Mouse (Mus musculus) kidney, embryonic 16.5 days (tissue): ENCODE data around the gene Tex101. TPM values are rescaled to one million over a fixed set of nuclear protein-coding genes. Genes with fewer than 3 reads are reported as not detected.
"Not testable (repeated sequence)": the region's sequence is repeated elsewhere in the genome, so short reads cannot be mapped to it uniquely, and the experiment has no call there.

Experiments used
- ATAC-seq: fragments of 200-750 bp; cut with Nextera tagmentation; 2 replicates; pipeline ENCODE4 v1.8.0; 2017; ENCODE audit warnings: moderate TSS enrichment; ENCODE audit not compliant: low FRiP score, low TSS enrichment
- H3K27ac ChIP-seq: fragments of 300-500 bp; sonication (generic); 2 replicates; pipeline ENCODE4 v1.5.1; 2014; ENCODE audit warnings: low read length
- H3K27me3 ChIP-seq: fragments of 300-500 bp; sonication (generic); 2 replicates; pipeline ENCODE4 v1.6.1; 2014; ENCODE audit warnings: low read length, control low read depth, mixed read lengths; ENCODE audit not compliant: insufficient read depth
- H3K36me3 ChIP-seq: fragments of 300-500 bp; sonication (generic); 2 replicates; pipeline ENCODE4 v1.6.1; 2014; ENCODE audit warnings: low read length, control low read depth, mixed read lengths; ENCODE audit not compliant: insufficient read depth
- H3K4me1 ChIP-seq: fragments of 300-500 bp; sonication (generic); 2 replicates; pipeline ENCODE4 v1.6.1; 2014; ENCODE audit warnings: low read length, control low read depth, mixed read lengths; ENCODE audit not compliant: insufficient read depth
- H3K4me2 ChIP-seq: fragments of 300-500 bp; sonication (generic); replicated peaks from 2 replicates; pipeline ENCODE4 v1.6.1; 2014; ENCODE audit warnings: low read depth, low read length
- H3K4me3 ChIP-seq: fragments of 300-500 bp; sonication (generic); 2 replicates; pipeline ENCODE4 v1.5.1; 2014; ENCODE audit warnings: mild to moderate bottlenecking, low read length
- H3K9ac ChIP-seq: fragments of 300-500 bp; sonication (generic); replicated peaks from 2 replicates; pipeline ENCODE4 v1.6.1; 2014; ENCODE audit warnings: low read length
- H3K9me3 ChIP-seq: fragments of 300-500 bp; sonication (generic); 2 replicates; pipeline ENCODE4 v1.6.1; 2016; ENCODE audit warnings: low read length, control low read depth
- WGBS: fragments of 180-500 bp; shearing (Covaris S2); extraction: QIAGEN DNeasy Blood & Tissue Kit; methylation state at CpG from one replicate; pipeline ENCODE4 v1.1.7; 2014; 5-methylcytosine and 5-hydroxymethylcytosine counted together
- polyA plus RNA-seq: library from polyadenylated mRNA; unstranded; fragments of >200 nt; fragmentation: Nextera tagmentation; extraction: Ambion mirVana; gene quantifications from 2 replicates; pipeline ENCODE4 v1.2.1, GENCODE M21; 2015

Gene Tex101
- 0.20 TPM in 1 of 2 replicates, not detected in the other for polyA plus RNA-seq

DNA sequence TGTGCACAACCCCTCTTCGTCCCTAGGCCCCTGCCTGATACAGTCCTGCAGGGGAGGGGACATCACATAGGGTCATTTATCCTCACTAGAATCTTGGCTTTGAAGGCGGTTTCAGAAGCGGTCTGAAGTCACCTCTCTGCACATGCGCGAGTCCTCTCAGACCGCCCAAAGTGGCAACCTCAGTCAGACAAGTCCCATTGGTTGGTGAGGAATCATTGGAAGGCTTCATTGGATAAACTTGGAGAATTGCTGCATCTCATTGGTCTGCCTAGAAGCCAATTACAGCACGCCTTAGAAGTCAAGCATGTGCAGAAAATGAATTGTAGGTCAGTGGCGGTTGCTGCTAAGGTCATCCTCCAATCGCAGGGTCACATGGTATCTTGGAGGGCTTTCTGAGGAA lies at the start of gene Tex101:
TSS of gene Tex101 (minus strand) at position 101 of the 400 bp plus-strand sequence.
- Histone ChIP-seq H3K4me3 (no peak within 1 kb of the TSS), H3K27me3 (no peaks in the 10 kb centered on the region), H3K4me2 (no peak within 1 kb of the TSS), H3K9ac (no peak within 1 kb of the TSS), H3K4me1 (no peaks in the 10 kb centered on the region), H3K9me3 (no peaks in the 10 kb centered on the region; the same call in 1 of the 2 replicates), H3K27ac (no peak within 1 kb of the TSS), H3K36me3 (no peaks in the 10 kb centered on the region)
- WGBS: 88% methylated on average over 9 of the region's 9 CpGs
- no peak for ATAC-seq

DNA sequence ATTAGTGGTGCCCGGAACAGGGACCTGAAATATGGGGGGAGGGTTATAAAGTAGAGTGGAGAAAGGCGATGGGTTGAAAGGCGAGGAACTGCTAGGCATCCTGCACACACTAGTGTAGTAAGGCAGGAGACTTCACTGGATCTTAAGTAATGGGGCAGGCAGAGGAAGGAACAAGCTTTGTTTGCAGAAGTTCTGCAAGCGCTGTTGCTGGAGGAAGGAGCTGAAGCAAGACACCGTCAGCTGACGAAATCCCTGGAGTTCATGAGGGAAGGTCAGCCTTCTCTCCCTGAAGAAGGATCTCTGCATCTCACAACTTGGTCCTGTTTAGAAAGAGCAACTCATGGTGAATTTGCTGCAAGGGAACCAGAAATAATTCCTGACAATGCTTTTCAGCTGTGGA lies 38.6 kb upstream of the Tex101 start:
- Histone ChIP-seq H3K4me2 (no peak overlapping the region), H3K36me3 (no peaks in the 10 kb centered on the region), H3K9me3 (no peaks in the 10 kb centered on the region), H3K27me3 (no peaks in the 10 kb centered on the region), H3K4me1 (no peaks in the 10 kb centered on the region), H3K27ac (no peak overlapping the region), H3K9ac (no peak overlapping the region), H3K4me3 (no peak overlapping the region)
- no peak for ATAC-seq
- 75% methylated on average over 6 of the region's 6 CpGs for WGBS

DNA sequence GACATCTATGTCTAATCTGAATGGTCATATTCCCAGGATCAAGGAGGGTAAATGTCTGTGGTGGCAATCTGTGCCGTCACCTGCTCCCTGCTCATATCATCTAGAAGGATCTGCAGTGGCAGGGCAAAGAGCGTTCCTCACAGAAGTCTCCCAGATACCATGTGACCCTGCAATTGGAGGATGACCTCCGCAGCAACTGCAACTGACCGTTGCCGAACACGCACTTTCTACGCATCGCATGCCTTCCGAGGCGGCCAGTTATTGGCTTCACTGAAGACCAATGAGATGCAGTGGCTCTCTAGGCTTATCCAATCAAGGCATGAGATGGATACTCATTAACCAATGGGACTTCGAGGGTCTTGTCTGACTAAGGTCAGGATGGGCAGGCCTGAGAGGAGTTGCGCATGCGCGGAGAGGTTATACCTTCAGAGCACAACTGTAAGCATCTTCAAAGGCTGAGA lies 32.4 kb upstream of the Tex101 start, which contains the start of gene BC049730:
TSS of gene BC049730 (plus strand) at position 411 of the 461 bp plus-strand sequence.
- H3K27me3 ChIP-seq: no peaks in the 10 kb centered on the region
- no peaks in the 10 kb centered on the region for H3K9me3 ChIP-seq
- ATAC-seq: no peak
- 90% methylated on average over 14 of the region's 14 CpGs for WGBS
- no peaks in the 10 kb centered on the region for H3K4me1 ChIP-seq
- no peaks in the 10 kb centered on the region for H3K36me3 ChIP-seq
- H3K9ac ChIP-seq: no peak within 1 kb of the TSS
- H3K27ac ChIP-seq: no peak within 1 kb of the TSS
- no peak within 1 kb of the TSS for H3K4me2 ChIP-seq
- no peak within 1 kb of the TSS for H3K4me3 ChIP-seq

DNA sequence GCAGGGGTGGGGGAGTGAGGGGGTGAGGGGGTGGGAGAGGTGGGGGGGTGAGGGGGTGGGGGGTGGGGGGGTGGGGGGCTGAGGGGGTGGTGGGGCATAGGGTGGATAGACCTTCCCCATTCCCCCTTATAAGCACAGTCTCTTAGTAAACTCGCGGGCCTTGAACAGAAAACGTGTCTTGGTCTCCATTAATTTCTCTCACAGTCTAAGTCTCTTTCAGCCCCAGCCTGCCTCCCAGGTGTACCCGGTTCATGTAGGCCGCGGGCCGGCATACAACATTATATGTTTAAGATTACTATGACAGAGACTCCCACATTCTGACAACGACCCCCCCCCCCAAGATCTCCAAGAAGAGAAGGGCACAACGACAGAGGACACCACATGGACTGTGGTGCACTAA lies 26.4 kb upstream of the Tex101 start:
- not testable (repeated sequence) for ATAC-seq, H3K9me3 ChIP-seq, H3K27ac ChIP-seq, H3K27me3 ChIP-seq, H3K4me3 ChIP-seq, H3K4me2 ChIP-seq, H3K4me1 ChIP-seq, H3K9ac ChIP-seq, H3K36me3 ChIP-seq
- WGBS: 84% methylated on average over 9 of the region's 9 CpGs

DNA sequence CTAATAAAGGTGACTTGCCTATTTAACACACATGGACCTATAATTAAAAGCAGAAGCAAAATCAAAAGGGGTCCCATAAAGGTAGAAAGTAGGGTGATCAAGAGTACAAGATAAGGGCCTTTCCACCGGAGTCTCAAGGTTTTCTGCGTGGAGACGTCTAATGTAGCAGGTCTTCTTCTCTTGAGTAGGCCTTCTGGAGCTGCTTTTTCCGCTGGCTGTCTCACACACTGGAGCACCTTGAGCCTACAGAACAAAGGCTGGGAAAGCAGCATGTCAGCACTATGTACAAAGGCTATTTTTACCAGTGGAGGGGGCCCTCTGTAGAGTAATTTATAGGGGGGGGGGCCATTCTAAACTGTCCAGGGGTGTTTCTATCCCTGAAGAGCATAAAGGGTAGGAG lies 21.4 kb upstream of the Tex101 start:
- not testable (repeated sequence) for H3K9me3 ChIP-seq, H3K4me1 ChIP-seq, ATAC-seq, H3K4me3 ChIP-seq, H3K4me2 ChIP-seq, H3K36me3 ChIP-seq, H3K27me3 ChIP-seq, H3K9ac ChIP-seq, H3K27ac ChIP-seq
- 93% methylated on average over 4 of the region's 4 CpGs for WGBS

DNA sequence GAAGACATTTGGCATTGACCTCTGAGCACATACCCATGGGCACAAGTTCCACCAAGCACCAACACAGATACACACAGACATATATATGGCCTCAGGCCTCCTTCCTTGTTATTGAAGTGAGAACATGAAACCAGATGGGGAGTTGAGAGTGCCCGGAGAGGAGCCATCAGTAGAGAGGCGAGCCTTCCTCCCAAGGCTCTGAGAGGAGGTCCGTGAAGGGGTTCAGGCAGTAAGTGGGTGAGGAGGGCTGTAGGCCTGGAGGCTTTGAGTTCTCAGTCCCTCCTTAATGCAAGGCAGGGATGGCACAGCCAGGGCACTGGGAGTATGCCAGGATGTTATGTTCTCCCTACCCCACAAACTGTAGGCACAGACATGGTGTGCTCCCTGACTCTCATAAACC lies 16.2 kb upstream of the Tex101 start:
- not testable (repeated sequence) for H3K9ac ChIP-seq, H3K4me1 ChIP-seq, ATAC-seq, H3K27me3 ChIP-seq, H3K27ac ChIP-seq, H3K9me3 ChIP-seq, H3K4me2 ChIP-seq, H3K4me3 ChIP-seq, H3K36me3 ChIP-seq
- WGBS: 79% methylated on average over 3 of the region's 3 CpGs

DNA sequence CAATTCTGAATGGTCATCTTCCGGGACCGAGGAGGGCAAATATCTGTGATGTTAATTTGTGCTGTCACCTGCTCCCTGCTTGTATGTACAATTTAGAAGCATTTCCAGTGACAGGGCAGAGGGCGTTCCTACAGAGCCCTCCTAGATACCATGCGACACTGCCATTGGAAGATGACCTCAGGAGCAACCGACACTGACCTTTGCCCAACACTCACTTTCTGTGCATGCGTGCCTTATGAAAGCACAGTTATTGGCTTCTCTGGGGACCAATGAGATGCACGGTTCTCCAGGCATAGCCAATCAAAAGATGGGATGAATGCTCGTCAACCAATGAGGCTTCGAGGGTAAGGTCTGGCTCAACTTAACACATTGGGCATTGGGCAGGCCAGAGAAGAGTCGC lies 11.0 kb upstream of the Tex101 start:
- not testable (repeated sequence) for H3K36me3 ChIP-seq, ATAC-seq, H3K4me2 ChIP-seq, H3K9ac ChIP-seq, H3K27me3 ChIP-seq, H3K4me1 ChIP-seq, H3K27ac ChIP-seq, H3K4me3 ChIP-seq, H3K9me3 ChIP-seq
- 87% methylated on average over 10 of the region's 10 CpGs for WGBS

DNA sequence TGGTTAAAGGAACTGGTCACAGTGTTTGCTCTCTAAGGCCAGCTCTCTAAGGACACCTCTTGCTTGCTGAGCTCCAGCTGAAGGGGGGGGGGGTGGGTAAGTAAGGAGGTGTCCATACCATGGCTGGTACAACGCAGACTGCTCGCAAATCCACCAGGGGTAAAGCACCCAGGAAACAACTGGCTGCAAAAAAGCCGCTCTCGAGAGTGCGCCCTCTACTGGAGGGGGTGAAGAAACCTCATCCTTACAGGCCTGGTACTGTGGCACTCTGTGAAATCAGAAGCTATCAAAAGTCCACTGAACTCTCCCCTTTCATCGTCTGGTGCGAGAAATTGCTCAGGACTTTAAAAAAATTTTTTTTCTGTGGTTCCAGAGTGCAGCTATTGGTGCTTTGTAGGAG lies 7.6 kb upstream of the Tex101 start:
- not testable (repeated sequence) for H3K27ac ChIP-seq, H3K4me1 ChIP-seq, H3K9me3 ChIP-seq, H3K36me3 ChIP-seq, H3K4me3 ChIP-seq, ATAC-seq, H3K9ac ChIP-seq, H3K27me3 ChIP-seq, H3K4me2 ChIP-seq
- WGBS: 78% methylated on average over 7 of the region's 7 CpGs

DNA sequence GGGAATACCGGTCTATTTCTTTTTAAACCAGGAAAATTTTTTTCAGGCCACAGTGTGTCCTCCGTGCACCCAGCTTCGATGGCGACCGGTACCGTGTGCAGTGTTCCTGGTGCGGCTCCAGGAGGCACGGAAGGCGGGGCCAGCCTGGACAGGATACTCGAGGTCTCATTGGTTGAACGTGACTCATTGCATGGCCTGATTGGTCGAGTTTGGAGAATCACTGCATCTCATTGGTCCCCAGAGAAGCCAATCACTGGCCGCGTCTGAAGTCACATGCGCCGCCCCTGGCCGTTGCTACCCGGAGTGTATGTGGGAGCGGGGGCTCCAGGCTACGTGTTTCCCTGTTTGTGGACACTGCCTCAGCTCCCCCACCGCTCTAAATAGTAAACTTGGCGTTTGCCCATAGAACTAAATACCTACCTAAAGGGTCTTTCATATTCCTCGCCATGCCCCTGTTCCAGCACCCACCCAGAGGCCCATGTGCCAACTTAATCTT lies 4.5 kb downstream of the Tex101 start:
- H3K4me1 ChIP-seq: no peaks in the 10 kb centered on the region
- 91% methylated on average over 23 of the region's 23 CpGs for WGBS
- no peaks in the 10 kb centered on the region for H3K27me3 ChIP-seq
- no peak overlapping the region for H3K27ac ChIP-seq
- H3K9ac ChIP-seq: no peak overlapping the region
- no peak overlapping the region for H3K4me3 ChIP-seq
- no peak overlapping the region for H3K4me2 ChIP-seq
- H3K9me3 ChIP-seq: no peaks in the 10 kb centered on the region
- no peak for ATAC-seq
- H3K36me3 ChIP-seq: no peaks in the 10 kb centered on the region

DNA sequence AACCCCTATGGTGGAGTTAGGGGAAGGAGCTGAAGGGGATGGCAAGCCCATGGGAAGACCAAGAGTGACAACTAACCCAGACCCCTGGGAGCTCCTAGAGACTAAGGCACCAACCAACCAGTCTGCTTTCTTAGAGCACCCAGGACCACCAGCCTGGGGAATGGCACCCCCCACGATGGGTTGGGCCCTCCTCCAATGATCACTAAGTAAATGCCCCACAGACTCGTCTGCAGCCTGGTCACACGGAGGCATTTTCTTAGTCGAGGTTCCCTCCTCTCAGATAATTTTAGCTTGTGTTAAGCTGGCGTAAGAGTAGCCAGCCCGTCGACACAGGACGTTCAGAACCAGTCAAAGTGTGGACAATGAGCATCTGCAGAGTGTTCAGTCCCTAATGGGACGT lies 11.5 kb downstream of the Tex101 start:
- no peak for ATAC-seq
- Histone ChIP-seq H3K27ac (no peak overlapping the region), H3K36me3 (no peaks in the 10 kb centered on the region), H3K27me3 (no peaks in the 10 kb centered on the region), H3K9ac (no peak overlapping the region), H3K9me3 (no peaks in the 10 kb centered on the region), H3K4me1 (no peaks in the 10 kb centered on the region), H3K4me2 (no peak overlapping the region), H3K4me3 (no peak overlapping the region)
- WGBS: 81% methylated on average over 9 of the region's 9 CpGs
